25 mouse cellular contexts compared by ENCODE assay signal in the genomic region with DNA sequence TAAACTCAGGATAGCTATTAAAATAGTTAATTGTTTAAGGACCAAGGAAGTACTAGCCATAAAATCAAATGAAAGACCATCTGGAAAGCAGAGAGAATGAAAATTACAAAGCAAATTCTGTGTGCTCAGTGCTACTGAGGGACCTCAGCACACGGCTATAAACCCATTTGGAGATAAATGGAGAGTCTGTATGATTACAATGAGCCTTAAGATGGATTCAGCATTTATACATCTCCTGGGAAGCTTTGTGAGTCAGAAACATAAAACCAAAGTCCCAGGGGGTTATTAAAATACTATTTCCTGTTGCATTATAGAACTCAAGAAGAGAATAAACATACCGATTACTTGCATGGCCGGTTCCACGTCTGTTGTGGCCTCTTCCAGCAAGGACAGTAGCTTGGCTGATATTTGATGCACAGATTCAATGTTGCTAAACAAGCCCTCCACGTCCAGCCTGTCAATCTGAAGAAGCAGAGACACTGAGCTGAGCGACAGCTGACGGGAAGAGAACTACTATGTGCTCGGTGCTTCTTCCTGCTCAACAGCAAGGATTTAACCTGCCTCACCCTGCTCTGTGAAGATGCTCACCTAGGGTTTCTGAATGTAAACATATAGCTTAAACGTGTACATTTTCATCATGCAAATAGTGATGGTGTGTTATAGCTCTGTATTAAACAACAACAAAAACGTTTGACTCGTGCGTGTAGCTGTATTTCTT. TPM values are rescaled to one million over a fixed set of nuclear protein-coding genes. Genes with fewer than 3 reads are reported as not detected.
DNase-seq lines count a peak whose midpoint lies in the region; ATAC-seq and TF ChIP-seq lines count a peak whose summit lies in the region.
"Had no signal": no experiment of that assay in that cellular context is flagged by ENCODE, and none has a peak within 500 bp of the region (broad histone marks: within the 10 kb centered on the region; RNA-seq: fewer than 3 reads in every experiment).

No protein-coding gene starts in this region.

- peak; percentile 37 for DNase-seq in embryonic facial prominence, embryonic 14.5 days (ENCODE audit: low spot score)
- no peak for DNase-seq in embryonic facial prominence, embryonic 10.5 days (ENCODE audit: low spot score)
- DNase-seq in embryo, embryonic 9.5 days (ENCODE audit: extremely low spot score): no peak
- DNase-seq in ovary, postnatal 14 days (ENCODE audit: low spot score): no peak
- no peak for DNase-seq in layer of hippocampus, adult 2 months (ENCODE audit: low spot score in 2 of 2)
- DNase-seq: adrenal gland, postnatal 10 days; cerebellum, adult 11-12 months; cerebellum, adult 9-10 months; cerebellum, postnatal 25 days; gastrocnemius, postnatal 10 days; heart, adult 18-20 months; heart, postnatal 10 days; heart, postnatal 4 days had no signal

- TF ChIP-seq CTCF in layer of hippocampus, adult 2 months (conservative IDR thresholded peaks at IDR 0.05): no peak

- no peaks in the 10 kb centered on the region for H3K4me1 ChIP-seq in embryonic facial prominence, embryonic 14.5 days (ENCODE audit: control insufficient read depth, insufficient read depth, low read length)
- H3K4me1 ChIP-seq in embryonic facial prominence, embryonic 10.5 days: no peaks in the 10 kb centered on the region
- no peaks in the 10 kb centered on the region for H3K4me1 ChIP-seq in intestine, embryonic 15.5 days (replicated peaks)
- peaks cover 16% of the 10 kb centered on the region; the same call in 1 of the 2 replicates for H3K4me1 ChIP-seq in neural tube, embryonic 13.5 days (replicated peaks)
- H3K4me1 ChIP-seq: embryonic facial prominence, embryonic 15.5 days; forebrain, embryonic 10.5 days; heart, embryonic 10.5 days; hindbrain, embryonic 12.5 days had no signal

- 56% methylated on average over 12 of the region's 12 CpGs for WGBS in embryonic facial prominence, embryonic 14.5 days
- WGBS in embryonic facial prominence, embryonic 10.5 days: 75% methylated on average over 12 of the region's 12 CpGs
- WGBS in intestine, embryonic 15.5 days: 53% methylated on average over 12 of the region's 12 CpGs
- 53% methylated on average over 12 of the region's 12 CpGs for WGBS in neural tube, embryonic 13.5 days

- H3K4me2 ChIP-seq in embryonic facial prominence, embryonic 14.5 days (ENCODE audit: low read depth, low read length): no peak overlapping the region
- peak overlapping the region; percentile 17; the same call in 1 of the 2 replicates for H3K4me2 ChIP-seq in intestine, embryonic 15.5 days (replicated peaks)
- no peak overlapping the region for H3K4me2 ChIP-seq in neural tube, embryonic 13.5 days
- H3K4me2 ChIP-seq: embryonic facial prominence, embryonic 15.5 days; hindbrain, embryonic 12.5 days had no signal

- no peaks in the 10 kb centered on the region for H3K27me3 ChIP-seq in embryonic facial prominence, embryonic 14.5 days (replicated peaks; ENCODE audit: control insufficient read depth, insufficient read depth, low read length)
- no peaks in the 10 kb centered on the region for H3K27me3 ChIP-seq in embryonic facial prominence, embryonic 10.5 days (replicated peaks; ENCODE audit: low read depth, poor library complexity, severe bottlenecking)
- no peaks in the 10 kb centered on the region for H3K27me3 ChIP-seq in intestine, embryonic 15.5 days (replicated peaks)
- H3K27me3 ChIP-seq in neural tube, embryonic 13.5 days: no peaks in the 10 kb centered on the region
- H3K27me3 ChIP-seq: embryonic facial prominence, embryonic 15.5 days; hindbrain, embryonic 12.5 days had no signal

- H3K9me3 ChIP-seq in embryonic facial prominence, embryonic 14.5 days (ENCODE audit: control insufficient read depth, low read length): no peaks in the 10 kb centered on the region
- H3K9me3 ChIP-seq in embryonic facial prominence, embryonic 10.5 days: no peaks in the 10 kb centered on the region
- no peaks in the 10 kb centered on the region for H3K9me3 ChIP-seq in intestine, embryonic 15.5 days
- no peaks in the 10 kb centered on the region for H3K9me3 ChIP-seq in neural tube, embryonic 13.5 days
- H3K9me3 ChIP-seq: embryonic facial prominence, embryonic 15.5 days; forebrain, embryonic 10.5 days; heart, embryonic 10.5 days; hindbrain, embryonic 12.5 days had no signal

- H3K9ac ChIP-seq in embryonic facial prominence, embryonic 14.5 days (ENCODE audit: low read depth, low read length): no peak overlapping the region
- no peak overlapping the region for H3K9ac ChIP-seq in intestine, embryonic 15.5 days
- H3K9ac ChIP-seq in neural tube, embryonic 13.5 days: no peak overlapping the region
- H3K9ac ChIP-seq: embryonic facial prominence, embryonic 15.5 days; hindbrain, embryonic 12.5 days had no signal

- H3K4me3 ChIP-seq in embryonic facial prominence, embryonic 14.5 days (ENCODE audit: low read depth, low read length): no peak overlapping the region
- H3K4me3 ChIP-seq in embryonic facial prominence, embryonic 10.5 days: no peak overlapping the region
- H3K4me3 ChIP-seq in intestine, embryonic 15.5 days (replicated peaks): no peak overlapping the region
- no peak overlapping the region for H3K4me3 ChIP-seq in neural tube, embryonic 13.5 days
- H3K4me3 ChIP-seq in layer of hippocampus, adult 2 months: no peak overlapping the region
- H3K4me3 ChIP-seq: embryonic facial prominence, embryonic 15.5 days; erythroblast, embryonic 14.5 days; forebrain, embryonic 10.5 days; heart, embryonic 10.5 days; hindbrain, embryonic 12.5 days had no signal

- no peaks in the 10 kb centered on the region for H3K36me3 ChIP-seq in embryonic facial prominence, embryonic 14.5 days (ENCODE audit: control insufficient read depth, insufficient read depth, low read length)
- no peaks in the 10 kb centered on the region for H3K36me3 ChIP-seq in embryonic facial prominence, embryonic 10.5 days (replicated peaks)
- no peaks in the 10 kb centered on the region for H3K36me3 ChIP-seq in intestine, embryonic 15.5 days
- no peaks in the 10 kb centered on the region for H3K36me3 ChIP-seq in neural tube, embryonic 13.5 days
- H3K36me3 ChIP-seq: embryonic facial prominence, embryonic 15.5 days; forebrain, embryonic 10.5 days; heart, embryonic 10.5 days; hindbrain, embryonic 12.5 days had no signal

- H3K27ac ChIP-seq in embryonic facial prominence, embryonic 14.5 days (replicated peaks; ENCODE audit: low read depth, low read length): no peak overlapping the region
- no peak overlapping the region for H3K27ac ChIP-seq in embryonic facial prominence, embryonic 10.5 days (replicated peaks)
- H3K27ac ChIP-seq in intestine, embryonic 15.5 days: peak overlapping the region; percentile 40; the same call in 1 of the 2 replicates
- H3K27ac ChIP-seq in neural tube, embryonic 13.5 days (replicated peaks): peak overlapping the region; percentile 59
- no peak overlapping the region for H3K27ac ChIP-seq in layer of hippocampus, adult 2 months
- H3K27ac ChIP-seq: embryonic facial prominence, embryonic 15.5 days; forebrain, embryonic 10.5 days; heart, embryonic 10.5 days; hindbrain, embryonic 12.5 days had no signal

- peak; percentile 47; the same call in 1 of the 2 replicates for ATAC-seq in embryonic facial prominence, embryonic 14.5 days (ENCODE audit: low read depth)
- peak; percentile 89 for ATAC-seq in intestine, embryonic 15.5 days
- ATAC-seq in neural tube, embryonic 13.5 days (ENCODE audit: low read depth): peak; percentile 90
- ATAC-seq: forebrain, embryonic 16.5 days; hindbrain, embryonic 16.5 days had no signal

RNA-seq across cellular contexts. Expression of a gene that starts 58.6 kb away (rescaled TPM):
- polyA plus RNA-seq in embryonic facial prominence, embryonic 14.5 days (2014; fragmentation: Nextera tagmentation; extraction: Ambion mirVana): 1.2 and 1.5 TPM in 2 replicates
- polyA plus RNA-seq in embryonic facial prominence, embryonic 10.5 days (2016; fragmentation: Nextera tagmentation; extraction: Ambion mirVana): 0.05 and 0.25 TPM in 2 replicates
- polyA plus RNA-seq in intestine, embryonic 15.5 days (2015; fragmentation: Nextera tagmentation; extraction: Ambion mirVana): 2.1 and 2.7 TPM in 2 replicates
- not detected in 2 replicates for polyA plus RNA-seq in neural tube, embryonic 13.5 days (2015; fragmentation: Nextera tagmentation; extraction: Ambion mirVana)
- not detected for total RNA-seq in layer of hippocampus, adult 2 months (2021)
- total RNA-seq: adrenal gland, postnatal 10 days; gastrocnemius, postnatal 10 days; gastrocnemius, postnatal 4 days; heart, postnatal 10 days; heart, postnatal 4 days had no signal
- polyA plus RNA-seq: cortical plate, adult 2 months; erythroblast, embryonic 14.5 days; forebrain, embryonic 16.5 days; frontal cortex, adult 2 months; heart, embryonic 10.5 days had no signal

Comparison
In these comparisons a context has a peak if more than half of its experiments do, and no peak if none do; other contexts are left out.
1. H3K27ac ChIP-seq: peak in intestine, embryonic 15.5 days (single experiment) and neural tube, embryonic 13.5 days (single experiment); none in embryonic facial prominence, embryonic 14.5 days (single experiment), embryonic facial prominence, embryonic 10.5 days (single experiment) and layer of hippocampus, adult 2 months (single experiment).
2. Peak in every context shown above with its lines, with median percentiles within 50 percentile points of each other: ATAC-seq.